Comparison of ENCODE assay signal across 9 mouse cellular contexts in the genomic region with DNA sequence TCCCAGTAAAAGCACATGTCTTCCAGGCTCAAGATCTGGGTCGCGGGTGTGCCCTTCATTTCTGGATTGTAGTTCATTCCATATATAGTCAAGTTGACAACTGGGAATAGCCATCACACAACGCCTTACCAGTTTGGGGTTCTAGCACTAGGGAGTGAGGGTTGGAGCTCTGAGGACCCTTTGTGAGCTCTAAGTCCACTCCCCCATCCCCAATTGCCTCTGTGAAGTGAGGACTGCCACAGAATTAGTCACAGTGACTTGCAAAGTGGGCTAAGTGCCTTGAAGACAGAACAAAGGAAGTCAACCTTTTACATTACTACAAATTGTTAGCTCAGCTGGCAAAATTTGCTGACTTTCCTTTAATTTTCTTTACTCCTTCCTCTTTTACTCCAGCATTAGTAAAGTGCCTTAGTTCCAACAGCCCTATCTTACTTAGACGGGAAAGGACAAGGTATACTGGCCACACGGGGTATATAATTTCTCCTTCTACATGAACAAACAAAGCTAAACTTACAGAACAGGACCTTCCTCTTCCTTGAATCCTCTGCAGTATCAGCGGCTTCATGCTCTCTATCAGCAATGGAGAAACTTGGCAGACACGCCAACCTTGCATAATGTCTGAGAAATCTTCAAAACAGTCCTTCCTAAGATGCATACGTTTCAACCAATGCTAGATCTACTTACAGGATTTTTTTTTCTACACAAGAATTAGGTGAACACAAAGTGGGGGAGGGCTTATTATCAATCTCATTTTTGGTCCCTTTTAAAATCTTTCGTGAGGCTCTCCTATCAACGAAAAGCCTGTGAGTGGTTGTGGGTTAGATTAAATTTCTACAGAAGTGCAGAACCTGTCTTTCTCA. TPM values are rescaled to one million over a fixed set of nuclear protein-coding genes. Genes with fewer than 3 reads are reported as not detected.
DNase-seq lines count a peak whose midpoint lies in the region; ATAC-seq and TF ChIP-seq lines count a peak whose summit lies in the region.
"Had no signal": no experiment of that assay in that cellular context is flagged by ENCODE, and none has a peak within 500 bp of the region (broad histone marks: within the 10 kb centered on the region; RNA-seq: fewer than 3 reads in every experiment).

No protein-coding gene starts in this region.

- no peak for TF ChIP-seq POLR2A in bone marrow macrophage, adult 2 months (IDR thresholded peaks at IDR 0.05; ENCODE audit: borderline replicate concordance, low read depth, low read length)

- H3K9ac ChIP-seq in lung, postnatal 0 days (replicated peaks; ENCODE audit: low read depth) = no peak overlapping the region

- DNase-seq in lung, postnatal 0 days (ENCODE audit: low spot score) = peak; percentile 26
- DNase-seq in lung, postnatal 4 days = no peak
- DNase-seq in heart, postnatal 4 days = peak; percentile 9
- no peak for DNase-seq in adrenal gland, postnatal 25 days
- no peak for DNase-seq in layer of hippocampus, adult 18-20 months (ENCODE audit: low spot score in 2 of 2)

- 52% methylated on average over 10 of the region's 10 CpGs for WGBS in lung, postnatal 0 days

- TF ChIP-seq EP300 in lung, postnatal 0 days (IDR thresholded peaks at IDR 0.05) = no peak

- no peak overlapping the region for H3K27ac ChIP-seq in lung, postnatal 0 days (ENCODE audit: low read length)
- H3K27ac ChIP-seq in bone marrow macrophage, adult 2 months (ENCODE audit: insufficient read depth, low read depth, low read length) = peak overlapping the region; percentile 84

- no peaks in the 10 kb centered on the region for H3K9me3 ChIP-seq in lung, postnatal 0 days (ENCODE audit: low read length)
- H3K9me3 ChIP-seq: G1E had no signal

- no peaks in the 10 kb centered on the region for H3K36me3 ChIP-seq in lung, postnatal 0 days (ENCODE audit: insufficient read depth, low read length)
- H3K36me3 ChIP-seq: G1E had no signal

- H3K27me3 ChIP-seq in lung, postnatal 0 days (replicated peaks; ENCODE audit: insufficient read depth, low read length) = no peaks in the 10 kb centered on the region

- ATAC-seq in lung, postnatal 0 days = no peak
- ATAC-seq in megakaryocyte, adult 5-6 weeks (ENCODE audit: poor library complexity, severe bottlenecking) = peak; percentile 54
- ATAC-seq in activated CD4-positive, CD25-positive, alpha-beta regulatory T cell, adult 4 months = no peak

- no peak overlapping the region for H3K4me3 ChIP-seq in lung, postnatal 0 days (ENCODE audit: low read depth, low read length)
- no peak overlapping the region for H3K4me3 ChIP-seq in bone marrow macrophage, adult 2 months (ENCODE audit: insufficient read depth, low read length)

- H3K4me1 ChIP-seq in lung, postnatal 0 days (ENCODE audit: insufficient read depth, low read depth, low read length) = no peaks in the 10 kb centered on the region
- H3K4me1 ChIP-seq in bone marrow macrophage, adult 2 months (ENCODE audit: control insufficient read depth, insufficient read depth, low read length) = peaks cover 23% of the 10 kb centered on the region

- TF ChIP-seq CTCF in lung, postnatal 0 days (IDR thresholded peaks at IDR 0.05) = no peak
- TF ChIP-seq CTCF in bone marrow macrophage, adult 2 months (IDR thresholded peaks at IDR 0.05; ENCODE audit: low read depth, low read length) = no peak

- no peak overlapping the region for H3K4me2 ChIP-seq in lung, postnatal 0 days (replicated peaks; ENCODE audit: low read depth, low read length)

RNA-seq across cellular contexts. Expression of a gene that starts 14.8 kb away (rescaled TPM):
- 2.1 and 2.8 TPM in 2 replicates for polyA plus RNA-seq in lung, postnatal 0 days (2015; fragmentation: Nextera tagmentation; extraction: Ambion mirVana)
- 18.0 and 24.0 TPM in 2 replicates for polyA plus RNA-seq in bone marrow macrophage, adult 2 months (2012; ENCODE audit: insufficient read depth, insufficient read length, missing spikeins)
- 10 to 100 TPM; 26.0 to 29.4 TPM for total RNA-seq in heart, postnatal 4 days (2021)
- total RNA-seq in megakaryocyte, adult 5-6 weeks (2015) = 18.0 and 20.5 TPM in 2 replicates
- total RNA-seq in megakaryocyte, adult 5-6 weeks (2017) = 6.4 and 9.6 TPM in 2 replicates
- 25.7 and 35.5 TPM in 2 replicates for total RNA-seq in adrenal gland, postnatal 25 days (2021)
- polyA plus RNA-seq in activated CD4-positive, CD25-positive, alpha-beta regulatory T cell, adult 4 months (2017; shearing (Covaris generic)) = 1 to 10 TPM; 2.5 to 4.0 TPM
- 10 to 100 TPM; 48.1 to 49.6 TPM for total RNA-seq in layer of hippocampus, adult 18-20 months (2021)

Comparison
In these comparisons a context has a peak if more than half of its experiments do, and no peak if none do; other contexts are left out.
1. DNase-seq: peak in lung, postnatal 0 days (single experiment) and heart, postnatal 4 days (single experiment); none in lung, postnatal 4 days (0 of 2), adrenal gland, postnatal 25 days (single experiment) and layer of hippocampus, adult 18-20 months (0 of 2).